Mouse (Mus musculus): ENCODE measurements around the gene Dnhd1.
"Not testable (repeated sequence)": the region's sequence is repeated elsewhere in the genome, so short reads cannot be mapped to it uniquely, and the experiment has no call there.

Dnhd1 gene

DNA sequence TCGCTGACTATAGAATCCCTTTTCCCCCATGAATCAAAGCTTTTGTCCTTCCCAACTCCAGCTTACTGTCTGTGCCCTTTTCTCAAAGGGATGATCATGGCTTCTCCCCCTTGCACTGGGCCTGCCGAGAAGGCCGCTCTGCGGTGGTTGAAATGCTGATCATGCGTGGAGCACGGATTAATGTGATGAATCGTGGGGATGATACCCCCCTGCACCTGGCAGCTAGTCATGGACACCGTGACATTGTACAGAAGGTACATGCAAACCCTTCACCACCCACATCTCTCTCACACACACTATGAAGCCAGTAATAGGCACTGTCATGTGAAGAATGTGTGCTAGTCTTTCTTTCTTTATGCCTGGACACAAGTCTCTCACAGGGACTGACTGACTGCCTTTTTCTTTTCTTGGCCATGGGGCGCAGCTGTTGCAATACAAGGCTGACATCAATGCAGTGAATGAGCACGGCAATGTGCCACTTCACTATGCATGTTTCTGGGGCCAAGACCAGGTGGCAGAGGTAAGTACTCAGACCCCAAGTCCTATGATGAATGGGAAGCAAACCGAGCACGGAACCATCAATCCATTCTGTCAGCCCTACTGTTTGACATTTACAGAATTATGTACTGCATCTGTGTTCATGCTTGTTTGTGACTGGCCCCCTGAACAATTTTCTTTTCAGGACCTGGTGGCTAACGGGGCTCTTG is 89.6 kb downstream of the Dnhd1 start:
- DNase-seq (ENCODE audit: low read depth in 1 of 2, low spot score in 2 of 2) = no peak

GRCm38 (mm10) chr7:105740851-105741250 is 90.2 kb downstream of the Dnhd1 start:
- no peak for DNase-seq (ENCODE audit: low read depth in 1 of 2, low spot score in 2 of 2)

DNA sequence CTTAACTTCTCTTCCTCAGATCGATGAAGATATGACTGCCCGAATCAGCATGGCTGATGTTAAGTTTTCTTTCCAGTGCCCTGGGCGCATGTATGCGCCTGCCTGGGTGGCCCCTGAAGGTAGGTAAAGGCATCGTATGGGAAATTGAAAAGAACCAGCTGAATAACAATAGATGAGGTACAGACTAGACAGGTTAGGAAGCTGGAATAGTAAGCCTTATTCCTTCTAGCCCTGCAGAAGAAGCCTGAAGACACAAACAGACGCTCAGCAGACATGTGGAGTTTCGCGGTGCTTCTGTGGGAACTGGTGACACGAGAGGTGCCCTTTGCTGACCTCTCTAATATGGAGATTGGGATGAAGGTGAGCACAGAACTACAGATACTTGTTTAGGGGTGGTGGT is 91.4 kb downstream of the Dnhd1 start:
- no peak for DNase-seq (ENCODE audit: low read depth in 1 of 2, low spot score in 2 of 2)

GRCm38 (mm10) chr7:105742539-105743215 is 92.0 kb downstream of the Dnhd1 start:
- DNase-seq (ENCODE audit: low read depth in 1 of 2, low spot score in 2 of 2) = not testable (repeated sequence)

DNA sequence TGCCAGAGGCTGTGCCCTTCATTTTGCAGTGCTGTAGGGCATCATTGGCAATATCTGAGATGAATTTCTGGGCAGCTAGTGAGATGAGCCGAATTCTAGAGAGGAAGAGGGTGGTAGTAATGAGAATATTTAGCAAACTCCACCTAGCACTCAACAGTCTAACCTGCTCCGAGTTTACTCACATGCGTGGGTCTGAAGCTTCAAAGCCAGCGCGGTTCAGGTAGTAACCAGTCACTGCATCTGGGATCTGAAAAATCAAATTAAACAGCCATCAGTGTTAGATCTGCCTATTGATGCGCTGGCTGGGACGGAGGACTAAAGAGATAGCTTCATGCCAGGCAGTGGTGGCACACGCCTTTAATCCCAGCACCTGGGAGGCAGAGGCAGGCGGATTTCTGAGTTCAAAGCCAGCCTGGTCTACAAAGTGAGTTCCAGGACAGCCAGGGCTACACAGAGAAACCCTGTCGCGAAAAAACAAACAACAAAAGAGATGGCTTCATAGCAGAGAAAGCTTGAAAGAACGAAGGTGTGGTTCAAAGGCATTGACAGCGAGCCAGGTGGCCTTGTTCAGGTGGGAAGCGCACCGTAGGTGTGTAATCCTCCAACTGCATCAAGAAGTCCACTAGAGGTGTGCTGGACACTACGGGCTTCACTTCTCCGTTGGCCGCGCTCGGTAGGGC is 92.8 kb downstream of the Dnhd1 start:
- not testable (repeated sequence) for DNase-seq (ENCODE audit: low read depth in 1 of 2, low spot score in 2 of 2)

DNA sequence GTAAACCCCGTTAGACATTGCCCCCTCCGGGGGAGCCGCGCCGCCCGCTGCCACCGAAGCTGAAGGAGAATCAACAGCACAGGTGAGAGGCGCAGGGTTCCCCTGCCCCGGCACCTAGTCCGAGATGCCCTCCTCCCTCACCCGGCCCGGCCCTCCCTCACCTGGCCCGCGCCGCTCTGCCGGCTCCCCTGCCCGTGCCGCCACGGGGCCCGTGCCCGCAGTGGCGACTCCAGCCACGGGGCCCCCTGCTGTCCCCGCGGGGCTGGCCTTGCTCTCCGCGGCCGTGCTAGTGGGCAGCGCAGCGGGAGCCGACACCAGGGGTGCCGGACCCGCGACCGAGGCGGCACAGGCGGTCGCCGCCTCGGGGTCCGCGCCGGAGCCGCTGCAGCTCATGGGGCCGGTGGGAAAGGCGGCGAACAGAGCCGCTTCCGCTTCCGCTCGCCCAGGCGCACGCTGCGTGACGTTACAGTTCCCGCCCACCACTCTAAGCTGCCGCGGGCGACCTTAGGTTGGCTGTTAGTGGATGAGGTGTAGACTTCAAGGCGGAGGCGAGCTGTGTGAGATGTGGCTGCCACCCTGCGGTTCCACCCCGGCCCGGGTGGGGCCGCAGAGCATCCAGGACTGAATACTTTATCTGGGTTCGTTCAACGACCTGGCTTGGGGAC is 93.4 kb downstream of the Dnhd1 start, which contains the start of gene Taf10:
Gene Taf10, minus strand, starts transcription at position 436 of the 665 bp plus-strand sequence.
- DNase-seq (ENCODE audit: low read depth in 1 of 2, low spot score in 2 of 2) = peak; percentile 54 to 68

DNA sequence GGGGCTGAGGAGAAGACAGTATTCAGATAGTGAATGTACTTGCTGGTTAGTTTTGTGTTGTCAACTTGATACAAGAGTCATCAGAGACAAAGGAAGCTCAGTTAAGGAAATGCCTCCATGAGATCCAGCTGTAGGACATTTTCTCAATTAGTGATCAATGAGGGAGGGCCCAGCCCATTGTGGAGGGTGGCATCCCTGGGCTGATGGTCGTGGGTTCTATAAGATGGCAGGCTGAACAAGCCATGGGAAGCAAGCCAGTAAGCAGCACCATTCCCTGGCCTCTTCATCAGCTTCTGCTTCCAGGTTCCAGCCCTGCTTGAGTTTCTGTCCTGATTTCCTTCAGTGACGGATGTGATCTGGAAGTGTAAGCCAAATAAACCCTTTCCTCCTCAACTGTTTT is 97.1 kb downstream of the Dnhd1 start:
- no peak for DNase-seq (ENCODE audit: low read depth in 1 of 2, low spot score in 2 of 2)

- DNase-seq (ENCODE audit: low read depth in 1 of 2, low spot score in 2 of 2) = peak; percentile 68 to 88
Measured at GRCm38 (mm10) chr7:105751491-105752433, 101.1 kb downstream of the Dnhd1 start, which contains the start of gene Tpp1. Gene Tpp1, minus strand, starts transcription at chr7:105752235.

- no peak for DNase-seq (ENCODE audit: low read depth in 1 of 2, low spot score in 2 of 2)
Measured at GRCm38 (mm10) chr7:105752716-105753115, 102.1 kb downstream of the Dnhd1 start.

GRCm38 (mm10) chr7:105753281-105753680 is 102.7 kb downstream of the Dnhd1 start:
- DNase-seq (ENCODE audit: low read depth in 1 of 2, low spot score in 2 of 2) = no peak

DNA sequence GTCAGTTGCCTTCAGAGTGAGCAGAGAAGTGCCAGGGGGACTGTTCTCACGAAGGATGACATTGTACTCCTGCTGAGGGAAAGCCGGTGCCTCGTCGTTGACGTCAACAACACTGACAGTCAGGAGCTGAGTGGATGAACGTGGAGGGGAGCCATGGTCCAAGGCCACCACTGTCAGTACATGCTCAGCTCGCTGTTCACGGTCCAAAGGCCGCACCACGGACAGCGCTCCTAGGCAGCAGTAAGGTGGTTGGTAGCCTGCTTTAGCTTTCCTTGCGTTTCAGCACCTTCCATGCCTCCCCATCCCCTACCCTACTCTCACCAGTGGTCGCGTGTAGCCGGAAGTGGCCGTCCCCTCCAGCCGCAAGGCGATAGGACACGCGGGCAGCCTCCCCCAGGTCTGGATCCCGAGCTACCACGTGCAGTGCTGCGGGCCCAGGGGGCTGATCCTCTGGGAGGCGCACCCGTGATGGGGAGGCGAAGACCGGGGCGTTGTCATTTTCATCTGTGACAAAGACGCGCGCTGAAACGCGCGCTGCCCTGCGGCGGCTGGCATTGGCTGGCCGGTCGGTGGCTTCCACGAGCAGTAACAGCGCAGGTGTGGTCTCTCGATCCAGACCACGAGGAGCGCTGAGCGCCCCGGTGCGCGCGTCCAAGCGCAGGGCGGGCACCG is 111.3 kb downstream of the Dnhd1 start:
- no peak for DNase-seq (ENCODE audit: low read depth in 1 of 2, low spot score in 2 of 2)

DNA sequence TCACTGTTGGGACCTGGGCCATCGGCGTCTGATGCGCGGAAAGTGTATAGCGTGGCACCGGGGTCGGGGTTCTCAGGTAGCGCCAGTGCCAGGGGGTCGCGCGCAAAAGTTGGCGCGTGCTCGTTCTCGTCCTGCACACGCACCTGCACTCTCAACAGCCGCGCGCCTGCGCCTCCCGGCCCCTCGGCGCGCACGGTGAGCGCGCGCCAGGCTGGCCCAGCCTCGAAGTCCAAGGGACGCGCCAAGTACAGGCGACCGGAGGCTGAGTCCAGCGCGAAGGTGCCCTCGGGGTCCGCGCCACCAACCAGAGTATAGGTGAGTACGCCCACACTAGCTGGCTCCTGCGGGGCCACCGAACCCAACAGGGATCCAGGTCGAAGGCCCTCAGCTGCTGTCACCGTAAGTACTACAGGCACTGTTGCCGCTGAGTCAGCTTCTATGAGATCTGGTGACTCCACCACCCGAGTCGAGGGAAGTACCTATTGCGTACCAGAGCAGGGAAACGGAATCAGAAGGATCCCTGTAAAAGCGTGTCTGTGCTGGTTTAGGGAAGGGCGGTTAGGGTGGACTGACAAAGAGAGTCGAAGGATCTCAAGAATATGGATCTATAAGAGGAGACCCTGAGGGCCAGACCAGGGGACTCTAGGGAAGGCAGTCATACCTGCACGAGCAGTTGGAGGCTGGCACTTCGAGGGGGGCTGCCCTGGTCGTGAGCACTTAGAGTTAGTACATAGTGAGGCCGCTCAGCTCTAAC is 112.1 kb downstream of the Dnhd1 start:
- no peak for DNase-seq (ENCODE audit: low read depth in 1 of 2, low spot score in 2 of 2)

GRCm38 (mm10) chr7:105764331-105764730 is 113.7 kb downstream of the Dnhd1 start:
- DNase-seq (ENCODE audit: low read depth in 1 of 2, low spot score in 2 of 2) = no peak

DNA sequence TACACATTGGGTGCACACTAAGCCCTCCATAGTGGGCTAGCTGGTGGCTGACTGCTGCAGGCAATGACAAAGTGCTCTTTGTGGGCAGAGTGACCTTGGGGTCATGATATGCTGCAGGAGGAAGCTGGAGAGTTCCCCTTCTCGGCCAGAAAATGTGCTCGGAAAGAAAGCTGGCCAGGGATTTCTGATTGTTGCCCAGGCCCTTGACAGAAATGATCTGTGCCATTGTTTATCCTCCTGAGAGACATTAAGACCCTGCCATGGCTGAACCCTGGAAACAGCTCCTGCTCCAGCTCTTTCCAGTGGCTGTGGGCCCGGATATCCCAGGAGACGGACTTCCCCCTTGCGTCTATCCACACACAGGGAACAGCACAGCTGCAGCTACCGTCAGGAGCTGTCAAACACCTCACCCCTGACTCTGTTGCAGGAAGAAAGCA is 117.1 kb downstream of the Dnhd1 start:
- DNase-seq (ENCODE audit: low read depth in 1 of 2, low spot score in 2 of 2) = no peak

DNA sequence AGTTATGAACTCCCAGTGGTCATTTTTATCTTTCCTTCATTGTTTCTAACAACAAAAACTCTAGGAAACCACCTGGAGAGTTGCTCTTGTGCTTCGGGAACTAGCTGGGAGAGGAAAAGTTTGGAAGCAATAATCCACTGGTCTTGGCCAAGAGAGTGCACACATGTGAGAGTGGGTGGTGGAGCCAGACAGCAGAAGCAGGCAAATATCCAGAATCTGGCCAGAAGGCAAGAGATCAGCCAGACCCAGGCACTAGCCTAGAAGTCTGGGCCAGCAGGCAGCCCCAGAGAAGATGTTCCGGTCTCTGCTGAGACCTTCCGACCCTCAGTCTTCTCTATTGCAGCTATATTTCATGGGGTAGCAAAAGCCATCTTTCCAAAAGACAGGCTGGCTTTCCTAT is 119.3 kb downstream of the Dnhd1 start:
- no peak for DNase-seq (ENCODE audit: low read depth in 1 of 2, low spot score in 2 of 2)

Data from monocyte, adult 2 months (primary cell).